Mouse (Mus musculus): Measurements from ENCODE around the gene Zfp932.
"Not testable (repeated sequence)": the region's sequence is repeated elsewhere in the genome, so short reads cannot be mapped to it uniquely, and the experiment has no call there.

The Zfp932 gene

GRCm38 (mm10) chr5:109996026-109996937 is at the start of gene Zfp932:
Gene Zfp932, plus strand, starts transcription at chr5:109996521.
- in situ Hi-C loops (cut with MboI, MseI), result loop anchor here (5.0 kb wide), 5 partner anchors 66 to 439 kb away; partner anchors contain the start of genes Crlf2 (in 1 of the 2) and Gm15446 (in 1 of the 2)

- in situ Hi-C loops (cut with MboI, MseI), result loop anchor here in 1 of 2 experiments (25.0 kb wide), 1 partner anchor 813 kb away; no protein-coding TSS in a partner anchor
These were observed 46.0 kb upstream of the Zfp932 start for GRCm38 (mm10) chr5:109950281-109950680.

- in situ Hi-C loops (cut with MboI, MseI), result not testable (repeated sequence)
These were observed 15.6 kb upstream of the Zfp932 start for GRCm38 (mm10) chr5:109980743-109981142.

GRCm38 (mm10) chr5:109995461-109995860 is 860 bp upstream of the Zfp932 start:
- in situ Hi-C loops (cut with MboI, MseI), result loop anchor here (5.0 kb wide), 5 partner anchors 67 to 438 kb away; partner anchors contain the start of genes Crlf2 (in 1 of the 2) and Gm15446 (in 1 of the 2)

- in situ Hi-C loops (cut with MboI, MseI), result not testable (repeated sequence)
These were observed 19.5 kb downstream of the Zfp932 start for GRCm38 (mm10) chr5:110015775-110016174.

- in situ Hi-C loops (cut with MboI, MseI), result no loop called here
These were observed 27.0 kb downstream of the Zfp932 start for GRCm38 (mm10) chr5:110023273-110023672.

GRCm38 (mm10) chr5:110023694-110024427 is 27.5 kb downstream of the Zfp932 start:
- in situ Hi-C loops (cut with MboI, MseI), result not testable (repeated sequence)

- in situ Hi-C loops (cut with MboI, MseI), result no loop called here
These were observed 61.5 kb downstream of the Zfp932 start for GRCm38 (mm10) chr5:110057637-110058408.

All from T-helper 17 cell (primary cell).